In genomic region chr11:9373160-9373559, GRCm38 (mm10) we compare ENCODE assay signal across 19 mouse cellular contexts.
DNase-seq lines count a peak whose midpoint lies in the region; ATAC-seq and TF ChIP-seq lines count a peak whose summit lies in the region.
"Had no signal": no experiment of that assay in that cellular context is flagged by ENCODE, and none has a peak within 500 bp of the region (broad histone marks: within the 10 kb centered on the region; RNA-seq: fewer than 3 reads in every experiment).

No protein-coding gene starts in this region.

- DNase-seq in heart, postnatal 10 days: peak; percentile 4 to 8
- no peak for DNase-seq in heart, postnatal 14 days
- DNase-seq in lung, embryonic 14.5 days: peak; percentile 64
- DNase-seq in lung, adult 2 months: no peak
- DNase-seq in layer of hippocampus, postnatal 10 days (ENCODE audit: low spot score in 2 of 2): no peak
- DNase-seq: cerebellum, postnatal 25 days; right cerebral cortex, postnatal 14 days had no signal

- no peak for TF ChIP-seq POLR2A in lung, adult 2 months (IDR thresholded peaks at IDR 0.05; ENCODE audit: borderline replicate concordance, extremely low read depth, low read depth, low read length)

- ATAC-seq in lung, embryonic 14.5 days (ENCODE audit: insufficient read depth): peak; percentile 78; the same call in 1 of the 2 replicates
- peak; percentile 100 for ATAC-seq in granulocyte monocyte progenitor cell, adult 5-6 weeks (replicated peaks; ENCODE audit: poor library complexity, severe bottlenecking)
- ATAC-seq in megakaryocyte progenitor cell, adult 5-6 weeks (replicated peaks; ENCODE audit: poor library complexity): peak; percentile 99
- no peak for ATAC-seq in erythroid progenitor cell, adult 5-6 weeks (replicated peaks; ENCODE audit: low FRiP score, poor library complexity, severe bottlenecking)
- ATAC-seq: forebrain, embryonic 15.5 days; intestine, embryonic 16.5 days; midbrain, embryonic 16.5 days had no signal

- no peaks in the 10 kb centered on the region for H3K4me1 ChIP-seq in lung, embryonic 14.5 days (ENCODE audit: insufficient read depth)
- no peaks in the 10 kb centered on the region for H3K4me1 ChIP-seq in lung, adult 2 months (ENCODE audit: control insufficient read depth, insufficient read depth, low read length)
- H3K4me1 ChIP-seq: forebrain, embryonic 15.5 days; kidney, embryonic 15.5 days; limb, embryonic 13.5 days; stomach, embryonic 15.5 days had no signal

- H3K4me2 ChIP-seq in lung, embryonic 14.5 days: no peak overlapping the region
- H3K4me2 ChIP-seq: forebrain, embryonic 15.5 days; hindbrain, embryonic 14.5 days; kidney, embryonic 15.5 days; limb, embryonic 13.5 days; stomach, embryonic 15.5 days had no signal

- no peak overlapping the region for H3K27ac ChIP-seq in lung, embryonic 14.5 days (ENCODE audit: low read depth)
- H3K27ac ChIP-seq: forebrain, embryonic 15.5 days; hindbrain, embryonic 14.5 days; kidney, embryonic 15.5 days; left cerebral cortex, adult 2 months; limb, embryonic 13.5 days; macrophage; stomach, embryonic 15.5 days had no signal

- no peaks in the 10 kb centered on the region for H3K27me3 ChIP-seq in lung, embryonic 14.5 days (ENCODE audit: insufficient read depth, low read length)
- H3K27me3 ChIP-seq: forebrain, embryonic 15.5 days; kidney, embryonic 15.5 days; limb, embryonic 13.5 days; stomach, embryonic 15.5 days had no signal

- no peak overlapping the region for H3K9ac ChIP-seq in lung, embryonic 14.5 days
- H3K9ac ChIP-seq: forebrain, embryonic 15.5 days; hindbrain, embryonic 14.5 days; kidney, embryonic 15.5 days; limb, embryonic 13.5 days; stomach, embryonic 15.5 days had no signal

- 34% methylated on average over 5 of the region's 5 CpGs for WGBS in lung, embryonic 14.5 days
- WGBS in lung, adult 2 months: 22% methylated on average over 5 of the region's 5 CpGs

- intact Hi-C loops in heart, postnatal 10 days (cut with DNase I): no loop called here
- intact Hi-C loops in heart, postnatal 14 days (cut with DNase I): no loop called here

- no peaks in the 10 kb centered on the region for H3K36me3 ChIP-seq in lung, embryonic 14.5 days (ENCODE audit: insufficient read depth)
- H3K36me3 ChIP-seq: forebrain, embryonic 15.5 days; kidney, embryonic 15.5 days; limb, embryonic 13.5 days; stomach, embryonic 15.5 days had no signal

- no peaks in the 10 kb centered on the region for H3K9me3 ChIP-seq in lung, embryonic 14.5 days (ENCODE audit: low read depth, low read length)
- H3K9me3 ChIP-seq: forebrain, embryonic 15.5 days; kidney, embryonic 15.5 days; limb, embryonic 13.5 days; stomach, embryonic 15.5 days had no signal

- TF ChIP-seq CTCF in lung, embryonic 14.5 days (IDR thresholded peaks at IDR 0.05; ENCODE audit: low read depth): no peak
- TF ChIP-seq CTCF in lung, adult 2 months (IDR thresholded peaks at IDR 0.05; ENCODE audit: insufficient read depth, low read length): no peak

- H3K4me3 ChIP-seq in lung, embryonic 14.5 days (ENCODE audit: low read depth, low read length): no peak overlapping the region
- no peak overlapping the region for H3K4me3 ChIP-seq in lung, adult 2 months (replicated peaks; ENCODE audit: extremely low read depth, low read depth, low read length)
- H3K4me3 ChIP-seq: forebrain, embryonic 15.5 days; kidney, embryonic 15.5 days; left cerebral cortex, adult 2 months; limb, embryonic 13.5 days; stomach, embryonic 15.5 days had no signal

Comparison
In these comparisons a context has a peak if more than half of its experiments do, and no peak if none do; other contexts are left out.
1. DNase-seq: peak in heart, postnatal 10 days (2 of 2) and lung, embryonic 14.5 days (single experiment); none in heart, postnatal 14 days (0 of 2), lung, adult 2 months (single experiment) and layer of hippocampus, postnatal 10 days (0 of 2).